Mouse (Mus musculus): Measurements from ENCODE around the gene Zdhhc19.

- TF ChIP-seq CTCF (IDR thresholded peaks at IDR 0.05; ENCODE audit: borderline replicate concordance, insufficient read depth, low read depth, low read length): no peak
- TF ChIP-seq POLR2A (IDR thresholded peaks at IDR 0.05; ENCODE audit: borderline replicate concordance, insufficient read depth, low read length): no peak
Observed at GRCm38 (mm10) chr16:32610460-32611255, 114.6 kb downstream of the Zdhhc19 start.

All from cerebellum, adult 2 months (tissue).